Mouse (Mus musculus) embryonic facial prominence, embryonic 13.5 days (tissue): Measurements from ENCODE around the gene 4933405L10Rik. TPM values are rescaled to one million over a fixed set of nuclear protein-coding genes. Genes with fewer than 3 reads are reported as not detected.

ENCODE experiments used
- ATAC-seq: fragments of 200-750 bp; cut with Nextera tagmentation; 2 replicates; pipeline ENCODE4 v1.8.0; 2017; ENCODE audit warnings: low read depth; ENCODE audit not compliant: insufficient number of reproducible peaks, insufficient read depth, low FRiP score, low TSS enrichment
- H3K27ac ChIP-seq: fragments of 300-500 bp; sonication (generic); 2 replicates; pipeline ENCODE4 v1.5.1; 2015; ENCODE audit warnings: moderate library complexity, mild to moderate bottlenecking, inconsistent platforms
- H3K27me3 ChIP-seq: fragments of 300-500 bp; sonication (generic); 2 replicates; pipeline ENCODE4 v1.6.1; 2015; ENCODE audit warnings: mild to moderate bottlenecking, inconsistent platforms
- H3K36me3 ChIP-seq: fragments of 300-500 bp; sonication (generic); 2 replicates; pipeline ENCODE4 v1.6.1; 2015; ENCODE audit warnings: mild to moderate bottlenecking, inconsistent platforms
- H3K4me1 ChIP-seq: fragments of 300-500 bp; sonication (generic); 2 replicates; pipeline ENCODE4 v1.6.1; 2015; ENCODE audit warnings: inconsistent platforms
- H3K4me2 ChIP-seq: fragments of 300-500 bp; sonication (generic); 2 replicates; pipeline ENCODE4 v1.6.1; 2015; ENCODE audit warnings: moderate library complexity, mild to moderate bottlenecking, inconsistent platforms
- H3K4me3 ChIP-seq: fragments of 300-500 bp; sonication (generic); 2 replicates; pipeline ENCODE4 v1.5.1; 2015; ENCODE audit warnings: mild to moderate bottlenecking, inconsistent platforms
- H3K9ac ChIP-seq: fragments of 300-500 bp; sonication (generic); 2 replicates; pipeline ENCODE4 v1.6.1; 2015; ENCODE audit warnings: mild to moderate bottlenecking, inconsistent platforms
- H3K9me3 ChIP-seq: fragments of 300-500 bp; sonication (generic); 2 replicates; pipeline ENCODE4 v1.6.1; 2016; ENCODE audit warnings: inconsistent platforms
- WGBS: fragments of 180-500 bp; shearing (Covaris S2); methylation state at CpG from one replicate; pipeline ENCODE4 v1.1.7; 2015; ENCODE audit warnings: mixed read lengths; 5-methylcytosine and 5-hydroxymethylcytosine counted together
- polyA plus RNA-seq: library from polyadenylated mRNA; unstranded; fragments of >200 nt; fragmentation: Nextera tagmentation; extraction: Ambion mirVana; gene quantifications from 2 replicates; pipeline ENCODE4 v1.2.1, GENCODE M21; 2015

The 4933405L10Rik gene
- polyA plus RNA-seq, 1 experiment from 2014 or later, result 0.25 TPM

- Histone ChIP-seq H3K9me3 (no peaks in the 10 kb centered on the region), H3K27ac (no peak overlapping the region), H3K4me3 (no peak overlapping the region), H3K9ac (peak overlapping the region; percentile 68; the same call in 1 of the 2 replicates), H3K27me3 (no peaks in the 10 kb centered on the region), H3K4me1 (peaks cover 32% of the 10 kb centered on the region), H3K36me3 (peaks cover 32% of the 10 kb centered on the region), H3K4me2 (no peak overlapping the region)
- ATAC-seq, result no peak
- 93% methylated on average over 24 of the region's 24 CpGs for WGBS
Observed at GRCm38 (mm10) chr8:105702731-105703415, 4.6 kb upstream of the 4933405L10Rik start.

GRCm38 (mm10) chr8:105704146-105704812 lies 3.2 kb upstream of the 4933405L10Rik start:
- Histone ChIP-seq H3K4me2 (no peak overlapping the region), H3K36me3 (peaks cover 22% of the 10 kb centered on the region), H3K27me3 (no peaks in the 10 kb centered on the region), H3K9ac (no peak overlapping the region), H3K4me3 (no peak overlapping the region), H3K27ac (no peak overlapping the region), H3K4me1 (peaks cover 32% of the 10 kb centered on the region), H3K9me3 (no peaks in the 10 kb centered on the region)
- 90% methylated on average over 34 of the region's 34 CpGs for WGBS
- no peak for ATAC-seq

GRCm38 (mm10) chr8:105704955-105705354 lies 2.5 kb upstream of the 4933405L10Rik start:
- H3K9ac ChIP-seq, result no peak overlapping the region
- H3K4me1 ChIP-seq, result peaks cover 28% of the 10 kb centered on the region
- H3K4me3 ChIP-seq, result no peak overlapping the region
- H3K27ac ChIP-seq, result no peak overlapping the region
- 89% methylated on average over 6 of the region's 6 CpGs for WGBS
- no peak for ATAC-seq
- no peaks in the 10 kb centered on the region for H3K27me3 ChIP-seq
- H3K9me3 ChIP-seq, result no peaks in the 10 kb centered on the region
- peaks cover 22% of the 10 kb centered on the region for H3K36me3 ChIP-seq
- H3K4me2 ChIP-seq, result no peak overlapping the region

- no peaks in the 10 kb centered on the region for H3K27me3 ChIP-seq
- no peak overlapping the region for H3K27ac ChIP-seq
- no peaks in the 10 kb centered on the region for H3K9me3 ChIP-seq
- H3K4me3 ChIP-seq, result peak overlapping the region; percentile 62
- H3K9ac ChIP-seq, result peak overlapping the region; percentile 79
- no peak for ATAC-seq
- H3K4me2 ChIP-seq, result peak overlapping the region; percentile 92
- 84% methylated on average over 12 of the region's 12 CpGs for WGBS
- peaks cover 24% of the 10 kb centered on the region for H3K4me1 ChIP-seq
- peaks cover 22% of the 10 kb centered on the region for H3K36me3 ChIP-seq
Observed at GRCm38 (mm10) chr8:105706426-105706825, 1.0 kb upstream of the 4933405L10Rik start.

- no peak overlapping the region for H3K4me2 ChIP-seq
- peaks cover 14% of the 10 kb centered on the region for H3K4me1 ChIP-seq
- no peak overlapping the region for H3K4me3 ChIP-seq
- H3K27me3 ChIP-seq, result no peaks in the 10 kb centered on the region
- 92% methylated on average over 8 of the region's 8 CpGs for WGBS
- no peak overlapping the region for H3K27ac ChIP-seq
- no peaks in the 10 kb centered on the region for H3K9me3 ChIP-seq
- no peak for ATAC-seq
- H3K36me3 ChIP-seq, result peaks cover 9% of the 10 kb centered on the region
- H3K9ac ChIP-seq, result no peak overlapping the region
Observed at GRCm38 (mm10) chr8:105708675-105709074, 1.2 kb downstream of the 4933405L10Rik start.

GRCm38 (mm10) chr8:105709317-105709716 lies 1.9 kb downstream of the 4933405L10Rik start:
- no peak overlapping the region for H3K9ac ChIP-seq
- no peak for ATAC-seq
- peaks cover 14% of the 10 kb centered on the region for H3K4me1 ChIP-seq
- H3K36me3 ChIP-seq, result peaks cover 3% of the 10 kb centered on the region; the same call in 1 of the 2 replicates
- 75% methylated on average over 14 of the region's 14 CpGs for WGBS
- no peak overlapping the region for H3K27ac ChIP-seq
- no peak overlapping the region for H3K4me2 ChIP-seq
- no peaks in the 10 kb centered on the region for H3K9me3 ChIP-seq
- H3K4me3 ChIP-seq, result no peak overlapping the region
- H3K27me3 ChIP-seq, result no peaks in the 10 kb centered on the region

GRCm38 (mm10) chr8:105712286-105712685 lies 4.8 kb downstream of the 4933405L10Rik start:
- no peak for ATAC-seq
- peaks cover 3% of the 10 kb centered on the region for H3K4me1 ChIP-seq
- peaks cover 12% of the 10 kb centered on the region for H3K36me3 ChIP-seq
- no peak overlapping the region for H3K27ac ChIP-seq
- H3K9ac ChIP-seq, result no peak overlapping the region
- 92% methylated on average over 3 of the region's 3 CpGs for WGBS
- no peak overlapping the region for H3K4me3 ChIP-seq
- H3K9me3 ChIP-seq, result no peaks in the 10 kb centered on the region
- H3K27me3 ChIP-seq, result no peaks in the 10 kb centered on the region
- H3K4me2 ChIP-seq, result no peak overlapping the region

GRCm38 (mm10) chr8:105714139-105714538 lies 6.7 kb downstream of the 4933405L10Rik start:
- Histone ChIP-seq H3K36me3 (peaks cover 13% of the 10 kb centered on the region), H3K4me3 (no peak overlapping the region), H3K4me2 (no peak overlapping the region), H3K27ac (no peak overlapping the region), H3K9ac (no peak overlapping the region), H3K4me1 (no peaks in the 10 kb centered on the region), H3K27me3 (no peaks in the 10 kb centered on the region), H3K9me3 (no peaks in the 10 kb centered on the region)
- ATAC-seq, result 0 out of 2 replicates have a peak, but pooled peaks have one; percentile 27
- 8% methylated on average over 3 of the region's 3 CpGs for WGBS

GRCm38 (mm10) chr8:105715042-105715441 lies 7.6 kb downstream of the 4933405L10Rik start:
- no peak overlapping the region for H3K4me2 ChIP-seq
- H3K27me3 ChIP-seq, result no peaks in the 10 kb centered on the region
- no peak for ATAC-seq
- H3K36me3 ChIP-seq, result peaks cover 13% of the 10 kb centered on the region
- no peak overlapping the region for H3K9ac ChIP-seq
- no peak overlapping the region for H3K4me3 ChIP-seq
- H3K9me3 ChIP-seq, result no peaks in the 10 kb centered on the region
- peak overlapping the region; percentile 49; the same call in 1 of the 2 replicates for H3K27ac ChIP-seq
- 71% methylated on average over 6 of the region's 6 CpGs for WGBS
- no peaks in the 10 kb centered on the region for H3K4me1 ChIP-seq

- Histone ChIP-seq H3K27me3 (no peaks in the 10 kb centered on the region), H3K4me1 (no peaks in the 10 kb centered on the region), H3K36me3 (peaks cover 17% of the 10 kb centered on the region), H3K9me3 (no peaks in the 10 kb centered on the region), H3K4me3 (no peak overlapping the region), H3K4me2 (no peak overlapping the region), H3K9ac (no peak overlapping the region), H3K27ac (no peak overlapping the region)
- WGBS, result 93% methylated on average over 15 of the region's 15 CpGs
- ATAC-seq, result no peak
Observed at GRCm38 (mm10) chr8:105716302-105716945, 9.0 kb downstream of the 4933405L10Rik start.

GRCm38 (mm10) chr8:105719637-105720036 lies 12.2 kb downstream of the 4933405L10Rik start:
- Histone ChIP-seq H3K27ac (no peak overlapping the region), H3K4me2 (no peak overlapping the region), H3K9ac (no peak overlapping the region), H3K27me3 (no peaks in the 10 kb centered on the region), H3K4me3 (no peak overlapping the region), H3K4me1 (no peaks in the 10 kb centered on the region), H3K36me3 (peaks cover 32% of the 10 kb centered on the region), H3K9me3 (no peaks in the 10 kb centered on the region)
- WGBS, result 90% methylated on average over 4 of the region's 4 CpGs
- no peak for ATAC-seq
